Mouse (Mus musculus): Measurements from ENCODE around the gene Cd164.

The Cd164 gene

GRCm38 (mm10) chr10:41500941-41501340, 18.3 kb upstream of the Cd164 start:
- DNase-seq (ENCODE audit: low read depth) = no peak

- DNase-seq (ENCODE audit: low read depth) = peak; percentile 31
These were observed 14.2 kb upstream of the Cd164 start for GRCm38 (mm10) chr10:41504996-41505395.

- DNase-seq (ENCODE audit: low read depth) = peak; percentile 83
These were observed 13.8 kb upstream of the Cd164 start for GRCm38 (mm10) chr10:41505446-41505845.

GRCm38 (mm10) chr10:41509160-41509559, 10.1 kb upstream of the Cd164 start:
- DNase-seq (ENCODE audit: low read depth) = peak; percentile 65

GRCm38 (mm10) chr10:41514301-41514700, 4.9 kb upstream of the Cd164 start:
- no peak for DNase-seq (ENCODE audit: low read depth)

DNA sequence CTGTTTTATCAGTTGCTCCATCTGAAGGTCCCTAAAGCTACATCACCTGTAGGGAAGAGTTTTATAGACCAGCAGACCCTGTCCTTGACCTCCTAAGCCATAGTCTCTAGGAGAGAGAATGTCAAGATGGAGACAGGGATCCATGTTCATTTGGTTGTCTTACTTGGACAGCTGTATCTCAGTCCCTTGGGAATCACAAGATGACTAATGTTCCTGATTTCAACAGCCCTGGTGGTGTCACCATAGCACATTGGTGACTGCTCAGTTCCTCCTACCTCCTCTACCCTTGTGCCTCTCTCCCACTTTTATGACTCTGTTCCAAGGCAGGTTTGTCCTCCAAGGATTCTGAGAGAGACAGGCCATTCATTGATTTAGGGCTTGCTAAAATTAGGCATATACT, 4.3 kb upstream of the Cd164 start:
- DNase-seq (ENCODE audit: low read depth) = no peak

- peak; percentile 93 for DNase-seq (ENCODE audit: low read depth)
These were observed 670 bp upstream of the Cd164 start for GRCm38 (mm10) chr10:41518508-41518980.

- DNase-seq (ENCODE audit: low read depth) = peak; percentile 83
These were observed 611 bp downstream of the Cd164 start for GRCm38 (mm10) chr10:41519640-41520409.

DNA sequence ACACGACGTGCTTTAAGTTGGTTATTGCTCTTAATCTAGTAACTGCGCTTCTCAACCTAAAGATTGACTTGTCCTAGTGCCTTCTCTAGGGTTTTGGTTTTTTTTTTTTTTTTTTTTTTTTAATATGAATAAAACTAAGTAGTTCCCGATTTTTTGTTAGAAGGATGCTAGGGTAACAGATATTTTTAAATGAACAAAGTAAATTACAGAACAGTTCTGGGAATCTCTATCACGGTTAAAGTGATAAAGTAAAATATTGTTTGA, 1.1 kb downstream of the Cd164 start:
- DNase-seq (ENCODE audit: low read depth) = no peak

DNA sequence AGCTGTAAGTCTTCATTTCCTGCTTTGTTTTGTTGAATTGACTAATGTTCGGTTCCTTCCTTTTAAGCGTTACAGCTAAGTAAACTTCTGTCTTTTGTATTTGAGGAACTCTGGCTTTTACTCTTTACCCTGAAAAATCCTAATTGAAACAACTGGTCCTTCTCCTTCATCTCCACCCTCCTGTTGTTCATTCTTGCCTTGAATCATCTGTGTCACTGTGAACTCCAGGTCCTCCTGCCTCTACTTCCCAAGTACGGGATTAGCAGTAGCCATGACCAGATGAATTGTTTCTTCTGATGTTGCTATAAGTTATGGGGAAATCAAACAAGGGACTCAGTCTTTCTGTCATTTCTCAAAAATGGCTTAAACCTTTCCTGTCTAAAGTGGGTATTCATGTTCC, 4.2 kb downstream of the Cd164 start:
- DNase-seq (ENCODE audit: low read depth) = no peak

- DNase-seq (ENCODE audit: low read depth) = no peak
These were observed 6.5 kb downstream of the Cd164 start for GRCm38 (mm10) chr10:41525696-41526095.

GRCm38 (mm10) chr10:41529972-41530371, 10.8 kb downstream of the Cd164 start:
- peak; percentile 70 for DNase-seq (ENCODE audit: low read depth)

GRCm38 (mm10) chr10:41535991-41536390, 16.8 kb downstream of the Cd164 start:
- DNase-seq (ENCODE audit: low read depth) = no peak

DNA sequence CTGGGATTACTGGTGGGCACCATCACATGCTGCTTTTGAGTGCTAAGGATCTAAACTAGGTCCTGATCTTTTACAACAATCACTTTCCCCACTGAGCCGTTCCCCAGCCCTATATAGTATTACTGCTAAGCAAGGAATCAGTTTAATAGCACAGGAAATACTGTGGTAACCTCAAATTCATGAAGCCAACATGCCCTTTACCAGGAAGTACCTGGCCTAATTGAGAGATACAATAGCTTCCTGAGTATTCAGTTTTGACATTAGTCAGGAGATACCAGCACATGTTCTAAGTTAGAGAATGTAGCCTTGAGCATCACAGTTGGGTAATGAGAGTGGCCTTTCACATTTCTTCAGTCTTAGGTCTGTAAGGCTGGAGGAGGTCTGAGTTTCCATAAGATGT, 17.5 kb downstream of the Cd164 start:
- DNase-seq (ENCODE audit: low read depth) = no peak

- DNase-seq (ENCODE audit: low read depth) = no peak
These were observed 18.2 kb downstream of the Cd164 start for GRCm38 (mm10) chr10:41537226-41537982.

DNA sequence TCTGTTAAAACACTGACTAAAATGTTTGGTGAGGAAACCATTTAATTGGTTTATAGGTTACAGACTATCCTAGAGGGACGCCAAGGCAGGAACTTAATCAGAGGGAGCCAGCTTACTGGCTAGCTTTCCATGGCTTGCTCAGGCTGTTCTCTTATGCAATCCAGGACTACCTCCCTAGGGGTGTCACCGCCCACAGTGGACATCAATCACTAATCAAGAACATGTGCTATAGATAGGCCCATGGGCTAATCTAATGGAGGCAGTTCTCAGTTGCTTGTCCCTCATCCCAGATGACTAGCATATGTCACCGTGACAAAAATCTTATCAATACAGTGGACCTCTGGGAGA, 18.7 kb downstream of the Cd164 start:
- no peak for DNase-seq (ENCODE audit: low read depth)

- DNase-seq (ENCODE audit: low read depth) = no peak
These were observed 19.8 kb downstream of the Cd164 start for GRCm38 (mm10) chr10:41538986-41539385.

- no peak for DNase-seq (ENCODE audit: low read depth)
These were observed 22.8 kb downstream of the Cd164 start for GRCm38 (mm10) chr10:41542057-41542456.

DNA sequence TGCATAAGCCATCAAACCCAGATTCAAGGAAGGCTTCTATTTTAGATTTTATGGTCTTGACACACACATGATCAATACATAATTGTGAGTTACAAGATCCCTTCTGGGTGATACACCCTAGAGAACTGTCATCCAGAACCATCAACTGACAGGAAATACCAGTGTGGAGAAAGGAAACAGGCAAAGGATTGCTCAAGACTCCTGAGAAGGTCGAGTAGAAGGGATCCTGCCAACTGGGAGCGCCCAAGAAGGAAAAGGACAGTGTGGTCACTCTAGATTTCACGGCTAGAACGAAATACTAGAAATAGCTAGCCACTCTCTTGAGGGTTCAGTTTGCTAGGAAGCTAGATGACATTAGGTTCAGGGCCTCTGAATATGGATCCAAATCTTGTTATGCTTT, 24.2 kb downstream of the Cd164 start:
- DNase-seq (ENCODE audit: low read depth) = no peak

DNA sequence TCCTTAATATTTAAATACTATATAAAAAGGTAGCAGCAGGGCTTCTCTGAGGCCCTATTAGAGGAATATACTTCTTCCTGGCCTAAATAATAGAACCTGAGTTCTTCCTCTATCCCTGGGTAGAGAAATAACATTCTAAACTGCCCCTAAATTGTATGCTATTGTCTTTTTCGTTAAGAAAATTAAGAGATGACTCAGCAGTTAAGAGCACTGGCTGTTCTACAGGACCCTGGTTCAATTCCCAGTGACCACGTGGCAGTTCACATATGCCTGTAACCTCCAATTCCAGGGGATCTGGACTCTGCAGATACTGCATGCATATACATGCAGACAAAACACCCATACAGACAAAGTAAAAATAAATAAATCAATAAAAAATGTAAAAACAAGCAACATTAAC, 24.6 kb downstream of the Cd164 start:
- DNase-seq (ENCODE audit: low read depth) = no peak

- peak; percentile 63 for DNase-seq (ENCODE audit: low read depth)
These were observed 25.4 kb downstream of the Cd164 start for GRCm38 (mm10) chr10:41544481-41545190.

- no peak for DNase-seq (ENCODE audit: low read depth)
These were observed 26.1 kb downstream of the Cd164 start for GRCm38 (mm10) chr10:41545224-41545755.

Measured in induced T-regulatory cell, adult 2 months (primary cell).